Mouse (Mus musculus) thymus, adult 2 months (tissue): ENCODE results near the gene Gpr137.

Source experiments
- CTCF ChIP-seq: fragments of 200-500 bp; IDR thresholded peaks from 2 replicates; pipeline ENCODE4 v1.5.1; 2012; ENCODE audit warnings: mild to moderate bottlenecking, control low read depth, low read length, moderate library complexity, borderline replicate concordance; ENCODE audit not compliant: control insufficient read depth, poor library complexity, insufficient read depth; ENCODE audit errors: extremely low read depth
- POLR2A ChIP-seq: fragments of 200-500 bp; IDR thresholded peaks from 2 replicates; pipeline ENCODE4 v1.6.1; 2012; ENCODE audit warnings: mild to moderate bottlenecking, low read length, control low read depth, moderate library complexity; ENCODE audit not compliant: control insufficient read depth, poor library complexity, insufficient read depth; ENCODE audit errors: extremely low read depth

DNA sequence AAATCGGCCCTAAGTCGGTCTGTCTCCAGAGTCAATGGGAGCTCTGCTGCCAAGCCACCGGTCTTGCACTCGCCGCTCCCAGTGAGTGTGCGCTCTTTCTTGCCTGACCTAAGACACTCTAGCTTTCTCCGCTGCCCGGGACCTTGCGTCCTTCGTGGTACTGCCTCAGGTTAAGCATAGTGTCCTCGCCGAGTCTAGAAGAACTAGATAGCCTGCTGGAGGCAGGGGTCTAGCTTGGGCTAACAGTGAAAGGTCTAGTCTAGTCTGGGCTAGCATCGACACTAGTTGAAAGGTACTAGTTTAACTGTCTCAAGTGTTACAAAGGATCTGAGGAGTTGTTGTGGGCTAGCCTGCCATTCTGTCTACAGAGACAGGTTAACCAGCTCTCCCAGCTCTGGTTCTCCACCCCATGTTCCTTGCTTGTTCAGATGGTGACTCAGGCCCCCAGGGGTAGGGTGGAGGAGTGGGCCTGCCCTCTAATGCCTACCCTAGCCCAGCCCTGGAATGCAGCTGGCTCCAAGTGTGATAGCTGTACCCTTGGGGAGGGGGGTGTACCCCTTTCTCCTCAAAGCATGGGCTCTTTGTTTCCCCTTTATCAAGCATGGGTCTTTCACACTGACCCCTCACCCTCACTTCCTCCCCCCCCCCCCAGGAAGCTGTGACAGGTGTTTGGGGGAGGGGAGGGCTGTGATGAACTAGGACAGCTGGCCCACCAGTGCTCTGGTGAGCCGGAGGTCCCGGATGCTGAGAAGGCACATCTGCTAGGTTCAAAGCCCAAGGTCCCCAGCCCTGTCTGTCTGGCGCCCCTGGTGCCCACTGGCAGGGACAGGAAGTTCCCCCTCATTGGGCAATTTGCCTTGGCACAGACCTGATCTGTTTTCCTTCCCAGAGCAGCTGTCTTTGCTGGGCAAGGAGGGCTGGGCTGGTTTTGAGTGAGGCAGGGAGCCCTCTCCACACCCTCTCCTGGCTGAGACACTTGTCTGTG, 33.5 kb upstream of the Gpr137 start, which contains the start of gene Plcb3:
- TF ChIP-seq CTCF (peak; percentile 54; the same call in 1 of the 2 replicates), POLR2A (peak; percentile 63)
